Mouse (Mus musculus) heart, adult 9 months (tissue): ENCODE results near the gene Pde10a.
"Not testable (repeated sequence)": the region's sequence is repeated elsewhere in the genome, so short reads cannot be mapped to it uniquely, and the experiment has no call there.

Source experiments
- DNase-seq, 2 experiments: peaks; one replicate each; pipeline ENCODE4 v3.0.0; 2022; ENCODE audit warnings: low spot score in 2 of 2

The Pde10a gene

DNA sequence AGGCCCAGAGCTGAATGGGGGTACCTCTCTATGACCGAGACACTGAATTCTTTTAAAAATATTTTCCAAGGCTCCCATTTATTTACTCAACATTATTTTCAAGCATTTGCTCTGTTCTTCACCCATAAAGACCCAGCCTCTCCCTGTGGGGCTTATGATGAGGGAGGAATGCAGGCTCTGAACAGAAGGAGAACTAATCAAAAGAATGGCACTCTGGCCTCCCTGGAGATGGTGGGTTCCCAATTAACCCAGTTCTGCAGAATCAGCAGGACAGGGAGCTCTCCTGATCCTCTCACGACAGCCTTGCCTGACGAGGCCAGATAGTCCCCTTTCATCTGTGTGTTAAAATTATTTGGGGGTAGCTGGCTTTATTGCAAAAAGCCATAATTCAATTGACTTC lies 117.2 kb downstream of the Pde10a start:
- no peak for DNase-seq

DNA sequence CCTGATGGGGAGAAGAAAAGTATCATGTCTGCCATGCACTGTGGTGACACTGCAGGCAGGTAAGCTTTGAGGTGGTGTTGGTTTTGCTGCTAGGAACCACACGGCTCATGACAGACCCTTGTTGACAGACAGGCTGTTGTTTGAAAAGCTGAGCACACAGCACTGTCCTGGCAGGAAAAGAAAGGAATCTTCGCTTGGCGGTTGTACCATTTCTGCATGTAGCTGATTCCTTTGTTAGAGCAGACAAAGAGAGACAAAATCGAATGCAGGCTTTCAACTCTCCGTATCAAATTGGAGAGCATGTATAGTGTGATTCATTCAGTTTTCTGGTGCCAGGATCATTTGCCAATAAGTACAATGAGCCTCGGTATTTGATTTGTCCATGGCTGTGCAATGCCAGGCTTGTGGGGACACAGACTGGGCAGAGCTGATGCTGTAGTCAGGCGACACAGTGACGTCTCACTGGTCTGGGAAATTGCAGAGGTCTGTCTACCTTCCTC lies 122.2 kb downstream of the Pde10a start:
- no peak for DNase-seq

DNA sequence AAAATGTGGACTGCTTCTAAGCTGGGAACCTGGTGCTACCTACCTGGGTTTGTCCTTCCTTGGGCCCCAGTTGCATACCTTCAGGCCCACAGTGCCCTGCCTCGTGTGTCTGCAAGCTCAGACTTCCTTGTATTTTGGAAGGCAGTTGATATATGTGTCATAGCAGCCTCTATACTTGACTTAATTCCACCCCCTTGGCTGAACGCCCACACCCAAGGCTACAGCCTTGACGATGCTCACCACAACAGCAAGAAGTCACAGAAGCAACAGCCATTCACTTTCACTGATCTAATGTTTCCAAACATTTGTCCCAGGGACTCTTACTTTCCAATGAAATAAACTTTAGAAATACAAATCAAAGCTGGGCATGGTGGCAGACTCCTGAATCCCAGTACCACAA lies 123.1 kb downstream of the Pde10a start:
- DNase-seq, result no peak

DNA sequence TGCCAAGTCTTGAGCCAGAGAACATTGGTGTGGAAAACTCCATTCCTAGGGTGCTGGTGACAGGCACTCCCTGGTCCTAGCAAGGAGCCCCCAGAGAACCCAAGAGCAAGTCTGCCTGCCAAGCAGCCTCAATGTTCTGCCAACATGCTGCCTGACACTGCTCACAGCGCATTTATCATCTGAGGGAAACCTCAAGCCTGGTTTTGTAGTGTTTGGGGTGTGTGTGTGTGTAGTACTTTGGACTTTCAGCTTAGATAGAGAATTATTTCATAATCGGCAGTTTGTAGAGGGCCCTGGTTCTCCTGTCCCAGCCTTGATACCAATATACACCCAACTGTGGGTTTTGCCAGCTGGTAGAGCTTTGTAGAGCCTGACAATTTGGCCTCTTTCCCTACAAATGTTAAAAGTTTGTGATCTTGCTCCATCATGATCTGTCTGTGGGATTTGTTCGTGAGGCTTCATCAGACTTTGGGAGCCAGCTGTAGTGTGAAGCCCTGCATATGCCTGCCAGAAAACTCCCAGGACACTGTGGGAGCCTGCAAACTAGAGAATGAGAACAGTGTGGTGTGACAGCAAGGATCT lies 127.6 kb downstream of the Pde10a start:
- DNase-seq, result peak; percentile 30 to 40

DNA sequence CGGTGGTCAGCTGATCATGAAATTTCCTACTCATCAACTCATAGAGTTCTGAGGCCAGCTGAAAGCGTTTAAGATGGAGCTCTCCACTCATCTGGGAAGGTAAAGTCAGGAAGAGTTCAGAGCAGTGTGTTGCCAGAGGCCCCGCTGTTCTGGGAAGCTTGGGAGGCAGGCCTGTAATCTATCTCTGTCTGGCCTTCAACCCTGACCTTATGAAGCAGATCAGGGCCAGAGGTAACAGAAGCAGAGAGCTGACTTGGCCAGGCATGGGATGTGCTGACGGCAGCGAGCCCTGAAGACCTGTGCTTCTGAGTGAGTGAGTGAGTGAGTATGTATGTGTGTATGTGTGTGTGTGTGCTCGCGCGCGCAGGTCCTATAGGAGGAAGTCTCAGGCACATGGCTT lies 132.5 kb downstream of the Pde10a start:
- no peak for DNase-seq

DNA sequence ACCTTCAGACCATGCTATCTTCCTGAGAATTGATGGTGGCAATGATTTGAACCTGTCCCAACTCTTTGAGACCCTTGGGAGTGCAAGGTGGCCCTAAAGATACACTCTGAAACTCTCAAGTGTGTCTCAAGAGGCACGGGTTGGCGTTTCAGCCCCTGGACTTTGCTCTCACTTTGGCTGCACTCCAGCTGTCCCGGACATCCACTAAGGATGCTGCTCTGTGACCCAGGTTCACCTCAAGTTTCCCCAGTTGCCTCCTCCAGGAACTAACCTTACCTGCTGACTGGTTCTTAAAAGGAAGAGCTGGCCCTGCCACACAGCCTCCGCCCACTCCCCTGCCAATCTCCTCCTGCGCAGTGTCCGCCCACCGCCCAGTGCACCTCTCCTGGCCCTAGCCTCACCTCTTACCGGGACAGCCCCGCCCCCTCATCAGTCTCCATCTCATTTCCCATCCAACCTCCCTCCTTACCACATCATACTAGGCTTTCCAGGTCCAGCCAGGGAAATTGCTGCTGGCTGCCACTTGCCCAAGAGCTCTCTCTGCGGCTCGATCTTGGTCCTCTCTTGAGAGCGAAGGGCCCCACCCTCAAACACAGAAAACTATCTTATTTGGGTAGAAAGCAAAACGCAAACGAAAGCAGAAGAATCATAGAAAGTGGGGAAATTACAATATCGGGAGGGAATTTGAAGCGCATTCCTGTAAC lies 133.7 kb downstream of the Pde10a start:
- DNase-seq, result peak in 1 of 2 experiments; percentile 10

DNA sequence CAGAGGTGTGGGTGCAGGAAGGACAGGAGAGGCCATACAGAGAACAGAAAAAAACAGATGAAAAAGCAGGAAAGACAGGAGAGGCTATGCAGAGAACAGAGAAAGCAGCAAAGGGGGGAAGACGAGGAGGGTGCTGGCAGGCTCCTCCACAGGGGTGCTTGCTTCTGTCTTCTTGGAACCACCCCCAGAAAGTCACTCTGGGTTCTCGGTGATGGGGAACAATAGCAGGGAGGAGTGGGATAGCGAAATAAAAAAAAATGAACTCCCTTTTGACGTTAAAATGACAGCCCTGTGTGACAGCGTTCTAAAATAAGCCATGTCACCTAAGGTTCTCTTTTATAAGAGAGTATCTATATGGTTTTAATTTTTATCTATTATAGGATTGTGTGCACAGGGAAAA lies 141.7 kb downstream of the Pde10a start:
- DNase-seq, result no peak

DNA sequence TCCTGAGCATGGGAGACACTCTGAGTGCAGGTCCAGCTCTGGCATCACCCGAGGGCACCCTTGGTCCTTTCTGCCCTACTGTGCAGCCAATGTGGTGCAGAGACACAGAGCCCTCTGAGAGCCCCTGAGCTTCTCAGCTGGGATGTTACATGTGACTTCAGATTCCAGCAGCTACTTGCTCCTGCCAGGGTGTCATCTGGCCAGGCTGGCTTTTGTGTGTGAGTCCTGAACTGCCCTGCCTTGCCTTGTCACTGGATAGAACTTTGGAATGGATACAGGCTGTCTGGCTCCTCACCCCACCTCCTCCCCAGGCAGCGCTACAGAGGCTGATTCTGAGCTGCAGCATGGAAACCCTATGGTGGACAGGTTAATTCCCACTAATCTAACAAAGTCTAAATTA lies 149.5 kb downstream of the Pde10a start:
- peak; percentile 38 to 41 for DNase-seq

DNA sequence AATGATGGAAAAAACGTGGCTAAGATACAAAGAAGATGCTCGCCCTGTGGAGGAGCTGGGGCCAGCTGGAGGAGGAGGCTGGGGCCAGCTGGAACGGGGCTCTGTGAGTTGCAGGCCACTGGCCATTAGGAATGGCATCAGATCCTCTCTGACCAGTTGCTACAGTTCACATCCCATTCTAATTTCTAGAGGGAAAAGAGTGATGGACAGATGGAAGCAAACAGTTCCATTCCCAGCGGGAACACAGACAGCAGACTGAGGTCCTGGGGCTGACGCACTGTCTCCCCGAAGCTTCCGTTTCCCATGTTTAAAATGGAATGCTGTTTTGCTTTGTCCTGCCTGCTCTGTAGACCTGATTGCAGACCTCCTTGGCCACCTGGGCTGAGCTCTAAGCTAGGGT lies 161.2 kb downstream of the Pde10a start:
- DNase-seq, result no peak

DNA sequence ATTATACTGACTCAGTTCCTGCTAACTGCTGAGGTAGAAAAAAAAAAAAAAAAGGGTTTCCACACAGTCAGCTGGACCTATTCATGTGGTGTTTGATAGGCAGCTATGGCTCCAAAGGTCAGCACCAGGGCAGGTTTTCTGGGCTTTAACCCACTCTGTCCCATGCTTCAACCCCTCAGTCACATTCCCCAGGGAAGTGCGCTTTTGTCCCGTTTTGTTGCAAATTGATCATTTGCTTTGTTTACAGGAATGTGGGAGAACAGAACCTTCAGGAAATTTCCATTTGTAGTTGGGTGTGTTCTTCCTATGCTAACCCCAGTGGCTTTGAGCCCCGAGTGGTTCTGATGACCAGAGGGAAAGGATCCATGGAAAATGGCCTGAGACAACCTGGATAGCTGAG lies 162.9 kb downstream of the Pde10a start:
- no peak for DNase-seq

DNA sequence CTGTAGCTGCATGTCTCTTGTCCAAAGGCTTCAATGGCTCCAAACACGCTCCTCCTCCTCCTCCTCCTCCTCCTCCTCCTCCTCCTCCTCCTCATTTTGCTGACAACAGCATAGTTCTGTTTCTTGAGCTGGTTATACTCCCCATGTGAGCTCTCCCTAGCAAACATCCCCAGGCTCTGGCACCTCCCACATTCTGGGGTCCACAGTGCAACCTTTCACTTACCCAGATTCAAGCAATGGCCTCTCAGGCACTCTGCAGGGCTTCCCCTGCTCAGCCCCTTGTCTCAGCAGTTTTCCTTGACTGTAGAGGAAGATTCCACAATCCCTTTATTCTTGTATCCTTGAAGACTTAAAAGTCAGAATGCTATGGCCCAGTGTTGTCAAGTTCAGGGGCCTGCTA lies 173.1 kb downstream of the Pde10a start:
- no peak for DNase-seq

DNA sequence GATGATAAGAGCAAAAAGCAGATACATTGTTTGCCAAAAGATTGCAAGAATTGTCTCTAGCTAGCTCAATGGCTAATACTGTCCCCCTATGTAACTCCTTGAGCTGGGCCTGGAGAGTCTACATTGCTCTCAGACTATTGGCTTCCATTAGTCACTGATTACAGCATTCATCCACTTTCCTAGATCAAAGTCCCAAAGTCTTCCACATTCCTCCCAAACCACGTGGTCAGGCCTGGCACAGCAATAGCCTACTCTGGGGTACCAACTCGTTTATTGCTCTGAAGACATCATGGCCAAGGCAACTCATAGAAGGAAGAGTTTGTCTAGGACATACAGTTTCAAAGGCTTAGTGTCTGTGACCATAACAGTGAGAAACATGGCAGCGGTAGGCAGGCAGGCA lies 173.6 kb downstream of the Pde10a start:
- no peak for DNase-seq

DNA sequence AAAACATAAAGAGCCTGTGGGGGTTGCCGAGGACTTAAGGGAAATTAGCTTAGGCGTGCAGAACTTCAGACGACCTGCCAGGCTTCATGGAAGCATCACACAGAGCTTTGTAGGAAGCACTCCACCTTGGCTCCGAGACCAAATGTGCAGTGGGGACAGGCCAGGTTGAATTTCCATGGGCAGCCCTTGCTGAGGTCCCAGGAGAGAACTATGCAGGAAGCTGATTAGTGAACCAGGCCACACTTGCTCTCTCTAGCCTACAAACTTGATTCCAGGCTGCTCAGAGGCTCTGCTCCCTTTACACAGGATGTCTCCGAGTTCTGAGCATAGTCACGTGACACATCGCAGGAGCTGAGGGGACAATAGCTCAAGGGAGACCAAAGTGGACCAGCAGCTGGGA lies 175.9 kb downstream of the Pde10a start:
- DNase-seq, result peak in 1 of 2 experiments; percentile 8

DNA sequence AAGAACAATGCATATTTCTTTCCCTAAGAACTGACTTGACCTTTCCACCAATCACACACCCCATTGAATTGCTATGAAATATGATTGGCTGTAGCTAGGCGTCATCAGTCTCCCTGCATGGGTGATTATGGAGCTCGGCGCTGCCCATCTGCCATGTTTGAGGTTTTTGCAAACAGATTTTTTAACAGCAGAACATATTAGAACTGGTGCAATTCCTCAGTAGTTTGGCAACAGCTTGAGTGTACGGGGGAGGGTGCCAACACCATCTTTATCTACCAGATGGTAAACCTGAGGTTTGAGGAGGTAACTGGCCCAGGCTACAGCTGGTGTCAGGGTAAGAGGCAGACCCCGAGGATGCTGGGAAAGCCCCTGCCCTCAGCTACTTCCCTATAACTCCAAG lies 177.3 kb downstream of the Pde10a start:
- no peak for DNase-seq

DNA sequence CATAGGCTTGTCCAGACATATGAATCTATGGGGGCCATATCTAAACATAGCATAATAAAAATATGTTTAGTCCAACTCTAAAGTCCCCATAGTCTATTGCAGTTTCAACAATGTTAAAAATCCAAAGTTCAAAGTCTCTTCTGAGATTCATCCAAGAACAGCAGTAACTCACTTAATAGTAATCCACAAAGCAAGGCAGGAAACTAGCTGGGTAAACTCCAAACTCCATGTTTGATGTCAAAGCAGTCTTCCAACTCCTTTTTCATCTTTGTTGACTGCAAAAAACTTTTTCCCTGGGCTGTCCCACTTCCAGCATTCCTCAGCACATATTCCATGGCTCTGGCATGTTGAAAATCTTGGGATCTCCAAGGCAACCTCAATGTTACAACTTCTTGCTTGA lies 182.8 kb downstream of the Pde10a start:
- DNase-seq, result no peak

DNA sequence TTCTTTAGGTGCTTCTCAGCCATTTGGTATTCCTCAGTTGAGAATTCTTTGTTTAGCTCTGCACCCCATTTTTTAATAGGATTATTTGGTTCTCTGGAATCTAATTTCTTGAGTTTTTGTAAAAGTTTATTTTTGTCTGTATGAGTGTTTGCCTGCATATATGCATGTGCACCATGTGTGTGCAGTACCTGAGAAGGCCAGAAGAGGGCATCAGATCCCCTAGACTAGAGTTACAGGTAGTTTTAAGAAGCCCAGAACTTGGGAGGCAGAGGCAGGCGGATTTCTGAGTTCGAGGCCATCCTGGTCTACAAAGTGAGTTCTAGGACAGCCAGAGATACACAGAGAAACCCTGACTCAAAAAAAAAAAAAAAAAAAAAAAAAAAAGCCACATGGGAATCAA lies 187.6 kb downstream of the Pde10a start:
- DNase-seq, result not testable (repeated sequence)

DNA sequence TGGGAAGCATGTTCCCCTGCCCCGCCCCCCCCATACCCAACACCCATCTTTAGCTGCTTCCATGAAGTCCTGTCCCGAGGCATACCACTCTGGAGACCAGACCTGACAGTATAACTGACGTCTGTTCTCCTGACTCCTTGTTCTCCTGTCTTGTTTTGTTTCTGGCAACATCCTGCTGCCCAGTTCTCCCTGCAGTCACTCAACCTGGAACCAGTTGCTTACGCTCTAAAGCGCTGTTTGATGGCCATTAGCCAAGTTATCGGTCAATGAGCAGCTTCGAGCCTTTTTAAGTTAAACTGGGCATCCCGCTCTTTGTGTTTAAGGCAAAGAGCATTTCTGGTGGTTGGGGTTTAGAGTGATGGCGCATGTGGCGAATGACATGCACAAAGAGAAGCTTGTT lies 195.8 kb downstream of the Pde10a start:
- no peak for DNase-seq

DNA sequence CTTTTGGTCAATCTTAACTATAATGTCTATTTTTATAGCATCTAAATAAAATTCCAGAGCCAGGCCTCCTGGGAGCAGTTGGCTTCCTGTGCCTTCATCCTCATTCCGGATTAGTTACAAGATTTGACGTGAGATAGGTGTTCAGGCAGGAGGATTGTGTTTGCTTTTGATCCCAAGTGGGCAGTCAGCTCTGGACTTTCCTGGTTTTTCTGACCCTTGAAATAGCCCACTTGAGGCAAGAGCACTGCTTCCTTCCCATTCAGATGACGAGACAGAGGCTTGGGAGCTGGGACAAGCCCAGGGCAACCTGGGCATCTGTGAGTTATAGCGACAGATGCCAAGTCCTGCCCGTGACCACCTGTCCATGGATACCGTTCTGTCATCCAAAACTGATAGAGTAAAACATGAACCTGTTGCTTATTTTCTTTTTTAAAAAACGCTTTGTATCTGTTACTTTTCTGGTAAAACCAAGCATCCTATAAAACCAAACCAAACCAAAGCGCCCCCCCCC lies 199.3 kb downstream of the Pde10a start:
- DNase-seq, result no peak

DNA sequence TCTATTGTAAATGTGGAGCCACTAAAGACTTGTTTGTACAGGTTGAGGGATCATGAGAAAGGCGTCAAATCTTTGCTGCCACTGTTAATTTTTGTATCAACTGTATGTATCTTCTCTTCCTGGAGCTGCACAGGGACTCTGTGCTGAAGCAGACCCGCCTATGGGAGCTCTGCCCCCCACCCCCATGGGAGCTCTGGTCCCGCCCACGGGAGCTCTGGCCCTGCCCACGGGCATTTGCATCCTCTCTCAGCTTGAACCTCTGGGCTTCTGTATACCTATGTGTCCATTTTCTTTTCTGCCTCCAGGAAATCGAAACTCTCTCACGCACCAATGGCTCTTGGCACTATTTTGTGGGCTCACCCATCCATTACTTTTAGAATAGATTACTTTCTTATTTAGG lies 203.5 kb downstream of the Pde10a start:
- no peak for DNase-seq

DNA sequence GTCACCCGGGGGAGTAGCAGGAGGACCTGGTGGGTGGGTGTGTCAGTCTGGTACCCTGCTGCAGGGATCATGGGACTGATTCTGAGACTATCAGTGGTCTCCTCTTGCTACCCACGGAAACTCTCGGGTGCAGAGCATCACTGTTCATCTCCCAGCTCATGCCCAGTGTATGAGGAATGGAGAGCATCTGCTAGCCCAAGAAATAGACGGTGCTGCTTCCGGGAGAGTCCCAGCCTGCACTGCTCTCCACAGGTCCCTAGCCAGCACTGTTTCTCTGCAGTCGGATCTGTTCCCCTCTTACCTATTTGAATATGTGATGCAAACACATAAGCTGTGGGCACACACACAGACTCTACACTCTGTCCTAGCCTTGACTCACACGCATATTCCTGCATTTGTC lies 204.6 kb downstream of the Pde10a start:
- no peak for DNase-seq

DNA sequence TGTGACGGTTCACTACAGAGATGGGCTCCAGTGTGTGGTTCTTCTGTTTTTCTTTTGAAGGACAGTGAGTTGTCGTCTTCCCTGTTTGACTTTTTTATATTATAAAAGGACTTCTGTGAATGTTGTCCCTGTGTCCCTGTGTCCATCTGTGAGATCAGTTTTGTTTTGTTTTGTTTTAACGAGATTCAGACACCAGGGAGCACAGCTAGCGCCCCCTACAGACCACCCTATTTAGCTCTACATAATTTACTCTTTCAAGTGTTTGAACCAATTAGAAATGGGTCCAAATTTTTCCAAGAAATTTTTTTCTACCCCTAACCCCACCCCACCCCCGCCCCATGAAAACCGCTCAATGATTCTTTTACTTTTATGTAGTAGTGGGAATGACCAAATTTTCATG lies 205.9 kb downstream of the Pde10a start:
- DNase-seq, result no peak

DNA sequence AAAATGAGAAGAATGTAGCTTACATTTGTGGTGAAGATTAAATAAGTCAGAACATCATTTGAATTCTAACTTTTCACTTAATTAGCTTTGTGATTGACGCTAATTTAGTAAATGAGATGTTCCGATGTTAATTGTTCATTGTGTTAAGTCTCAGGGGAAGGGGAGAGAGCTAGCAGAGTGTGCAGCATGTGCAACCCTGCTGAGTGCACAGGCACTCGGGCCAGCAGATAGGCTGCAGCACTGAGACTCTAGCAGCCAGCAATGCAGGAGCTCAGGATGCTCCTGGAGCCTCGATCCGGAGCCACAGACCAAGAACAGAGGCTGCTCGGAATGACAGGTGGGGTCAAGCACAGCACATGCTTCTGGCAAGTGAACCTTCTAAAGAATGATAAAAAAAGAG lies 211.1 kb downstream of the Pde10a start:
- no peak for DNase-seq

DNA sequence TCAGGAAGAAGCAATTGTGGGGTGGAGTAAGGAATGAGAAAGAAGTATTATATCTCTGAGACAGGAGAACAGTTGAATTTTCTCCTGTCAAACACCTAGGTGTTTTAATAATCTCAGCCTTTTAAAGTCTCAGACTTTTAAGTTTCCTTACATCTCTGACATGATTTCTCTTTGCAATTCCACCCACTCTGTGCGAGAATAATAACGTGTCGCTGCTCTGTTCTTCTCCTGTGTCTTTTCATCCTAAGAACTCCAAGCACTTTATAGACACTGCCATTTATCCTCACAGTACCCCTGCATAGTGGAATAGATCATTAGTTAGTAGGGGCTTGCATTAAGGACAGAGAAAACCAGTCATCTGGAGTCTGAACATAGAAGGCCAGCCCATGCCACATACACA lies 217.6 kb downstream of the Pde10a start:
- no peak for DNase-seq

DNA sequence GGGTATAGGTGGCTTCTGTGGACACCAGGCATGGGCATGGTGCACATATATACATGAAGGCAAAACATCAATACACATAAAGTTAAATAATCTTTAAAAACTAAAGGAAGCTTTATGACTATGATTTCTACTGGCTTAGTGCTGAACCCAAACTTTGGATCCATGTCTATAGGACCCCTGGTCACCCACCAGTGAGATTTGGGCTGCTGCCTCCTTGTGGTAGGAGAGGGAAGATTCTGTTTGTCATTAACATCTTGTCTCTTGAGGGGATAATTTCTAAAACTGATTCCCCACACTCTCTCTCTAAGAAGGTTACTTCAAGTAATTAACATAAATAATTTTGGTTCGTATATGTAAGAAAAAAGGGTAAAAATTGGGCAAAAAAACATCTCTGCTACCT lies 220.2 kb downstream of the Pde10a start:
- no peak for DNase-seq
